Comparison of ENCODE assay signal across 18 mouse cellular contexts in genomic region chr5:99959960-99960359, GRCm38 (mm10). TPM values are rescaled to one million over a fixed set of nuclear protein-coding genes. Genes with fewer than 3 reads are reported as not detected.
"Had no signal": no experiment of that assay in that cellular context is flagged by ENCODE, and none has a peak within 500 bp of the region (broad histone marks: within the 10 kb centered on the region; RNA-seq: fewer than 3 reads in every experiment).

No protein-coding gene starts in this region.

- H3K9me3 ChIP-seq: liver, embryonic 13.5 days; megakaryocyte, embryonic 14.5 days had no signal

- DNase-seq: kidney, adult 18-20 months; kidney, postnatal 14 days; kidney, postnatal 4 days; liver, embryonic 13.5 days; lung, adult 2 months; lung, postnatal 14 days; midbrain, embryonic 14.5 days; thymus, postnatal 4 days had no signal

- H3K4me3 ChIP-seq: liver, embryonic 13.5 days; megakaryocyte, embryonic 14.5 days had no signal

- H3K27ac ChIP-seq: liver, embryonic 13.5 days; macrophage had no signal

- H3K9ac ChIP-seq: liver, embryonic 13.5 days had no signal

- H3K27me3 ChIP-seq: liver, embryonic 13.5 days; megakaryocyte, embryonic 14.5 days had no signal

RNA-seq across cellular contexts. Expression of gene 4930524J08Rik, which starts 18.9 kb away (rescaled TPM):
- total RNA-seq: liver, adult 2 months had no signal

RNA-seq across cellular contexts. Expression of gene Vamp9, which starts 53.9 kb away (rescaled TPM):
- total RNA-seq: layer of hippocampus, postnatal 14 days; liver, adult 2 months; midbrain, postnatal 0 days had no signal
- polyA plus RNA-seq: liver, adult 2 months; liver, embryonic 13.5 days; lung, adult 2 months; macrophage; midbrain, embryonic 11.5 days; neural tube, embryonic 11.5 days; small intestine, adult 2 months; spleen, adult 2 months; stomach, embryonic 16.5 days had no signal
